Mouse (Mus musculus) gastrocnemius, adult 8-10 months (tissue): Measurements from ENCODE around the gene Ank2. TPM values are rescaled to one million over a fixed set of nuclear protein-coding genes. Genes with fewer than 3 reads are reported as not detected.
A peak's percentile ranks its signal among the peaks of the same experiment; 100 is the strongest.

Source experiments
- DNase-seq, 2 experiments: peaks; one replicate each; pipeline ENCODE4 v3.0.0; 2022; ENCODE audit warnings: low spot score in 2 of 2
- total RNA-seq, 4 experiments: library from RNA; stranded (reverse); gene quantifications; 2 replicates each; pipeline ENCODE4 v1.2.4; 2022

Gene Ank2
- total RNA-seq, 4 experiments from 2014 or later = 96.2 to 128 (median 111) TPM

DNA sequence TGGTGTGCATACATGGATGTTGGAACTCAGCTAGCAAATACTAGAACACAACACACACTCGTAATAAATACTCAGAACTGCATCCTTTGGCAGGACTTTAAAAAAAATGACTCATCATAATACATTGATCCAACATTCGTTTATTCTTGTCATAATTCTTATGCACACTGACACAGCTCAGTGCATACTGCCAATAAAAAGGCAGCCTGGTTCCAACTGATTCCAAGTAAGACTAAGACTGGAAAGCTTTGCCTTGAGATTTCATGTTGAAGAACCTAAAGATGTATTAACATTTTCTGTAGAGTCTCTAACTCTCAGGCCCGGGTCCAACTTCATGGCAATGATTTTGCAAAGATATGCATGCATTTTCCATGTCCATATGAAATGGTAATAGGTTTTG lies 512.5 kb downstream of the Ank2 start:
- DNase-seq = no peak

DNA sequence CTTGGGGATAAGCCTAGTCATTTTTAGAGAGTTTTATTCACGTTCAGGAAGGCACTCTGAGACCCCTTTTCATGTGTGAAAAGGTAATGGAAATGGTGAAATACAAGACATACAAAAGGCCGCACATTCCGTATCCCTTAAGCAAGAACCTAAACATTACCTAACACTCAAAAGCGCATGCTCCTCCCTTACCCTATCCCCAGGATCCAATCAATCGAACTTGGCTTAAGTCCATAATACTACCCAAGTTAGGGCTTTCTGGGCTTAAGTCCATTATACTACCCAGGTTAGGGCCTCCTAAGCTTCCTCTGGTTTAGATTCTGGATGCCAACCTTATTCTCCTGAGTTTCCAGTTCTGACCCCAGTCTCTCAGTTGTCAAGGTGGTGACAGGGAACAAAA lies 516.3 kb downstream of the Ank2 start:
- DNase-seq = no peak

DNA sequence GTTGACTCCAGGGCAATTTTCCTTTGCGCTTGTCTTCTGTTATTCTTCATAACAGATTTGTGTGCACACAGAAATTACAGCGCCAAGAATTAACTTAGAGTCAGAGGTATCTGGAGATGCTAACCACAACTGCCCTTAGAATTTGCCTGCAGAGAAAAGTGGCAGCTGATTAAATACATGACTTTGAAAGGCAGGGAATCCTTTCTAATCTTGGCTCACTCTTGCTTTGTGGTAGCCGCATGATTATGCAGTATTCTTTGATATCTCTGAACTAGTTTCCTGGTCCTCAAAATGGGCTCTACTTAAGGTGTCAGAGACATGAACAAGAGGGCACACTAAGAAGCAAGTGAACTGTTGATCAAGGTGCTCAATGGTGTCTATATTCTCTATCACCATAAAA lies 518.0 kb downstream of the Ank2 start:
- no peak for DNase-seq

DNA sequence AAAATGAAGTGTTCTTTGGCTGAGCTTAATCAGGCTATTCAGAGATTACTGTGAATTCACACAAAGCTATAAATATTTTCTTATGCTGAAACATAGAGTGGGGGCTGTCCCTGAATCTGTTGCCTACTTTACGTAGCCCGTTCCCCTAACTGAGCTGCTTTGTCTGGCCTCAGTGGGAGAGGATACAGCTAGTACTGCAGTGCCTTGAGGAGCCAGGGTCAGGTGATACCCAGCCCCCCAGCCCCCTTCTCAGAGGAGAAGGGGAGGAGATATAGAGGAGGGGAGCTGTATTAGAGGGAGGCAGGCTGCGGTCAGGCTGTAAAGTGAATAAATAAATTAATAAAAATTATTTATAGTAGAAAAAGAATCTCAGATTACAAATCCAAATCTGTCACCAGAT lies 519.5 kb downstream of the Ank2 start:
- DNase-seq = no peak

DNA sequence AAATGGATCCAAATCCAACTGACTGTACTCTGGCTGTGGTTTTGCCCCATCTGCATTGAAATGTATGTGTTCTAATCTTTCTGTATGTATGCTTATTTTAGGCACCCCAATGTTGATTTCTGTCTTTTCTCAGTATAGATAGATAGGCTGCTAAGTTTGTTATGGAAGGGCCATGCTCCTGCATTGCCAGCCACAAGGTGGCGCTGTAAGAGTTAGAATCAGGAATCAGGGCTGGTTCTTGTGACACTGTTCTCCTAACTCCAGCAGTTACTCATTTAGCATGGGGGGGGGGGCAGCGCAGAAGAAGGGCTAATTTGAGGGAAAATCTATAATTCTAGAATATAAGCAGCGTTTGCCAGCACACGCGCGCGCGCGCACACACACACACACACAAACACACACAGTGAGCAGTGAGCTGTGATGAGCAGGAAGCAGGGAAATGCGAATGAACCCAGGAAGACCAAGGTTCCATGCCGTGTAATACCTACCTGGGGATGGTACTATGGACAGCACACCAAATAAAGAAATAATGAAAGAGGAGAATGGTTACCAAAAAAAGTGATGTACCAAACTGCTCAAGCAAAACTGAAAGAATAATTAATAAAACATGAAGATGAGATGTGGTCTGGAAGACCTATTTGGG lies 520.3 kb downstream of the Ank2 start:
- peak; percentile 35 to 48 for DNase-seq

DNA sequence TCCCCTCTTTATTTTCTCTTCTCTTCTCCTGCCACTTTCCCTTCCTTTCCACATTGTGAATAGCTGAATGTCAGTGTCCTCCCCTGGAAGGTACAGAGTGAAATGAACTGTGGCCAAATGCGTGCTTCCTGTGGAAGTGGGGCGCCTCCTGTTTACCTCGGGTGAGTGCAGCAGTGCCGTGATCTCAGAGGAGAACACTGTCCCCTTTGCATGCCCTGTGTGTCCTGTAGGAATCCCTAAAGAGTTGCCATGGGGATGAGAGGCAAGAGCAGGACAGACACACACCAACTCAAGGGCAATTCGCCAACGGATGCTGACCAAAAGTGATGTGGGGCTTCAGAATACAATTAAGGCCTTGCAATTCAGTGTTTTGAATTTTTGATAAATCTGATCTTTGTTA lies 521.8 kb downstream of the Ank2 start:
- no peak for DNase-seq

DNA sequence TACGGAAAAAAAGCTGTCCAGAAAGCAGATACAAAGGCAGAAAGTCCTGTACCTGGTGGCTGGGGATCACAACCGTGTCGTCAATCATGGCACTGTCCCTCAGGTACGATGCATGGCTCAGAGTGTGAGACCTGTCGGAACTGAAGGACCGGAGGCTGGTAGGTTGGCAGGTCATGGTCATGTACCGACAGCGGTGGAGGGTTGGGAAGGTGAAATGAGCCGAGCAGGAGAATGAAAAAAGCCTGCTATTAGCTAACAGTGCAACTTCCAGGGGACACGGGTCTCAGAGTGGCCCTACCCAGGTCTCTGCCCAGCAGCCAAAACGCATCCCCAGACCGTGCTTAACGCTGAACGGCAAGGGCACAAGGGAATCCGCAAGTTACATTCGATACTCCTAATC lies 522.4 kb downstream of the Ank2 start:
- no peak for DNase-seq

DNA sequence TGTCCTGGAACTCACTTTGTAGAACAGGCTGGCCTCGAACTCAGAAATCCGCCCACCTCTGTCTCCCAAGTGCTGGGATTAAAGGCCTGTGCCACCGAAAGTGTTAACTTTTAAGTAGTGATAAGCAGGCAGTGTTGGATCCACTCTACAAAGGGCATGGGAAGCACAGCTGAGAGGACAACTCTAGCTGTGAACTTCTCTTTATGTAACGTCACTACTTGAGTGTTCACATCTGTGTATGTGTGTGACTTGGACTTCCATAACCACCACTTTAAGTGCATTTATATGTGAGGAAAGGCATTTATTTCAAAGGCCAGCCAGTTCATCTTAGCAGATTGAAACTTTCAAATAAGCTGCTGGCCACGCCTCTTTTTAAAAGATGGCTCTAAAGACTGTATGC lies 523.7 kb downstream of the Ank2 start:
- no peak for DNase-seq

DNA sequence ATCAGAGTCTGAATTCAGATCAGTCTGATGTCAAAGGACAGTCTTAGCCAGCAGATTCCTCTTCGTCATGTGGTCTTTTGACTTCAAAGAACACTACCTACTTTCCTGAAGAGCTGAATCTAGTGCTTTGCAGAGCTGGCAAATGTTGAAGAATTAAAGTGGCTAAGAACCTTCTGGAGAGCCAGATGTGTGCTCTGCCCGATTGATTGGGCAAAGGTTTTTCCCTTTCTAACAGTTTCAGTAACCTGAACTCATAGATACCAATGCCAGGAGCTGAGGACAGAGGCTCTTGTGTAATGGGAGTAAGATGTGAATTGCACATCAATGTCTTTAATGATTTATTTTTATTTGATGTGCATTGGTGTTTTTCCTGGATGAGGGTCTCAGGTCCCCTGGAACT lies 525.6 kb downstream of the Ank2 start:
- no peak for DNase-seq

DNA sequence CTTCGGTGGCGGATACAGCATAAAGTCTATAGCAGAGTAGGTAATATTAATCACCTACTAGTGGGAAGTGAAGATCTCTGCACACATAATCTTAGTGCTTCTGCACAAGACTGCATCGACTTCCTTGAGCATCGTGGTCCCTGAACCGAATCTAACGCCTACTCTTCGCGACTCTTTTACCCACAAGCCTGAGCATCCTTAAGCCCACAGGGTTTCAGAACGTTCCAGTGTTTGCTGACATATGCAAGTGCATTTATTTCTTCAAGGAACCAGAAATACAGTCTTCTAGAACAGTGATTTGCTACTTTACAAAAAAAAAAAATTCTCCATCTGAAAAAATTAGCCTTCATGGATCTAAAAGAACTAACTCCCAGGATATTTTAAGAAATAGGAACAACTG lies 527.6 kb downstream of the Ank2 start:
- no peak for DNase-seq

DNA sequence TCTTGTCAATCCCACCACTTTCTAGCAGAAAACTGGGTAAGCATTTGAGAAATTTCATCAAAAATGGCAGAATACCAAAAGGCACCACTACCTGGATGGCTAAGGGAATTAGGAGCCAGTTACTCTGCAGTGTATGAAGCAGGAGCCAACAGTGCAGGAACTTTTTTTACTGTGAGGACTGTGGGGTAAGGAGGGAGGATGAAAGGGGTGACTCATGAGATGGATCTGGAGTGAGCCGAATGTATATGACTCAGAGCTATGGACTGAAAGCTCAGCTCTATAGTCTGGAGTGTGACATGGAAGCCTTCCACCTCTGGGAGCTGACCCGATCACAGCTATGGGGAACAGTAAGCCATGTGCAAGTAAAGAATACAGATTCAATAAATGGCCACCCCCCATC lies 530.4 kb downstream of the Ank2 start:
- no peak for DNase-seq

DNA sequence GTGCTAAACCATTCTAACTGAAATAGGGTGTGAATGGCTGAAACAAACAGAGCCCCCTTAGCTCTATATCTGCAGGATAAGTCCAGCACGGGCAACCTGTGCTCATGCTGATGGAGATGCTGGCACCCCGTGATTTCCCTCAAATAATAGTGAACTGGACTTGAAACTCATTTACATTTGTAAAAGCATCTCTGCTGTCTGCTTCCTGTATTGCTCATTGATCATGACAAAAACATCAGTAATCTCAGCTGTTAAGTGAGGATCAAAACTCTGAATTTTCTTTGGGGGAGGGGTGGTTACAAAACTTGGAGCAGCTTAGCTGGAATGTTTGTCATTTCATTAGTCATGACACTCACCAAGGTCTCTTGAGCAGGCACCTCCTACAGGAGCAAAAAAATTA lies 533.4 kb downstream of the Ank2 start:
- no peak for DNase-seq

DNA sequence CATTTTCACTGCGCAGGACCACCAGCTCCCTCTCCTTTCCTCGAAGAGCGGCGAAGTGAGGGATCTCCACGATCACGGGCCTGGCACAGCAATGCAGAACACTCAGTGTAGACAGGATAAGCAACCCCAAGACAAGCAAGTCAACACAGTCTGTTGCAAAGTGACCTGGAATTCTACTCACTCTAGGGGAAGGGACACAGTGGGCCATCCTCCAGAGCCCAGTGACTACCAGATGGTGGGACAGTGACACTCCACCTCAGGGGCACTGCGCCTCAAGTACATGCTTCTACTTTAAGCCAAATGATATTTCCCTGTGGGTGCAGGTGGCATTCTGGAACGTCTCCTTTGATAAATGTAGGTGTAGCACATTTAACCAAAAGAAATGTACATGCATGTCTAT lies 536.8 kb downstream of the Ank2 start:
- DNase-seq = no peak

DNA sequence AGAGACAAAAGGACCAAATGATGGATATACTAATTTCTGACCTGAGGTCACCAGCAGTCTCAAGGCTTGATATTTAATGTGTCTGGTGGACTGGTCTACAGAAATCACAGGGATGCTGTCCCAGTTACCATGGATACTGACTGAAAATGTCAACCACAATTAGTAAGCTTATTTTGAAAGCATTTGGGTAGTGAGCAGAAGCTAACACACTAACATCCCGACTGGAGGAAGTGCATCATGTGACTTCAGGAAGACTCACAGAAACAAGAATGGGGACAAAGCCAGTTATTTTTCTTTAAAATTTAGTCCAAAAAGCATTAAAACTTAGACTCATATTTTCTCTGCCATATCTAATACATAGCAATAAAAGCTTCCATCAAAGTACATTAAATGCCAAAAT lies 546.5 kb downstream of the Ank2 start:
- DNase-seq = no peak

DNA sequence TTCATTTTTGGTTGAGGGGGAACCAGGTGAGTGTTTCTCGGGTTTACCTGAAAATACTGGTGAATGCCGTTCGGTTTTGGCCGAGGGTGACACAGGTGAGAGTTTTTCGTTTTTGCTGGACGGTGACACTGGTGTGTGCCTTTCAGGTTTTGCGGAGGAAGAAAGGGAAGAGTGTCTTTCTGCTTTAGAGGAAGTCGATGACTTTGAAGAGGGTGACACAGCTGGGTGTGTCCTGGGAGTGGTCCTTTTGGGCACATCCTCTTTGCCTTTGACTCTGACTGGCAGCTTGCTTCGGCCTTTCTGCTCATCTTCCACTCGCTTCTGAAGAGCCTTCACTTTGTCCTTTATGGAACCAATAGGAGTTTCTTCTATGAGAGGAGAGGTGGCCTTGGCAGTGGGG lies 552.6 kb downstream of the Ank2 start:
- DNase-seq = no peak

DNA sequence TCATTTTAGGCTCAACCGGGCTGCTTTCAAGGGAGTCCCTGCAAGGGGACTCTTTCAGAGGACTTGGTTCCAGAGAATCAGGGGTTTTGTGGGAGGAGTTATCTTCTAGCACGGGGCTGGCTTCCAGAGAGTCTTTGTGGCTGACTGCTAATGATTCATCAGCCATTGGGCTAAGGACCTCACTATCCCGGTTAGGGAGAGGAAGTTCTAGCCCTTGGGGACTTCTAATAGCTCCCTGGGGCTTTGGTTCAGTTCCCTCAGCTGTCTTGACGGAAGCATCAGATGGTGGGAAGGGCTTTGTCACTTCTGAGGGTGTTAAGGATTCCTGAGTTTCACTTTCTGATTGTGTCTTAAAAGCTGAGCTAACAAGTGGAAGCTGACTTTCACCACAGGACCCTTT lies 554.3 kb downstream of the Ank2 start:
- DNase-seq = no peak

DNA sequence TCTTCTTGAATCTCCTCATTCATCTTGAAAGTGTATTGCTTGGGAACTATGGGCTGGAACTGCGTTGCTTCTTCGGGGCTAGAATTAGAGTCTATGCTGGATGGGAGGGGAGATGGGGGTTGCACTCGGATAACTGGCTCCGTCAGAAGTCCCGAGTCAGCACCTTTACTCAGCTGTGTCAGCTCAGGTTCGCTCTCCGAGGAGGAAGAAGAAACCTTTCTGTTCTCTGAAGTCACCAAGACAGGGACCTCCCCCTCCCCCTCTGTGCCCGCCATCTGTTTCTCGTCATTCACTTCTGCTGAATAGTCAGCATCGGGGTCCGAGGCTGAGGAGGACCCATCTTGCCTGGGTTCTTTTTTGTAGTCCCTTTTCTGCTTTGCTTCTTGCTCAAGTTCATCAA lies 555.1 kb downstream of the Ank2 start:
- DNase-seq = no peak

DNA sequence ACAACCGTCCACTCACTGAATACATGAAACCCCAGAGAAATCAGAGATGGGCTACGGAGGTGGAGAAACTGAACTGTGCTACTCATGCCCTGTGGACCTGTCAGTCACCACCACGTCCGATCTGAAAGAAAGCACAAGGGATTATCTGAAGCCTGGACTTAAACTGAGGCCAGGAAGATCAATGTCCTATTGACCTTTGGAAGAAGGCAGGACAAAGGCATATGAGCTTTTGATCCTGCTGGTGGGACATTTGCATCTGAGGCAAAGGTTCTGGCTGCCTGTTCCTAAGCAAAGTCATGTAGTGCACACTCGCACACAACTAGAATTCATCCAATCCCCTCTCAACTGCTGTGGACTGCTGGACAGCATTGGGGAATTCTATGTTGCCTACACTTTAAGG lies 558.7 kb downstream of the Ank2 start:
- no peak for DNase-seq

DNA sequence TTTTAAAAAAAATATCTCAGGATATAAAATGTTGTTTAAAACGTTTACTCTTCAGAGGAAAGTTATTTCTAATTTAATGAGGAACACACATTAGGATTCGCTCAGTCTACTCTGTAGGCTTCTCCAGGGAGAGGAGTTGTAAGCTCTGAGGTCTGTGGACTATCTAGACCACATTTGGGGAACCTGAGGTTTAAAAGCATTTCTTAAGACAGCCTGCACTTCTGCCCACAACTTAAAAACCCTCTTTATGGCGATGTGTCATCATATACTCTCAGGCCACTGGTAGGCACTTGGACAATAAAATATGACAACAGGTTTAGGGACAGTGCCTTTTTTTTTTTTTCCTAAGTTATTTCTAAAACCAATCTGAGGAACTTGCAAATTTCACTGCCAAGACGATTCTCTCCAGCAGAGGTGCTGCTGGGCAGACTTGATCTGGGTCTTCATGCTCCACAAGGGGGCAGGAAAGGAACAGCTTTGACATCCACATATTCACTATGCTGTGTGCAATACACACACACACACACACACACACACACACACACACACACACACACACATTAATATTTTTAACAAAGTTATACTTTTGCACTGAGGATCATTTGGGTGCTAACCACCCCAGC lies 567.2 kb downstream of the Ank2 start:
- DNase-seq = no peak

DNA sequence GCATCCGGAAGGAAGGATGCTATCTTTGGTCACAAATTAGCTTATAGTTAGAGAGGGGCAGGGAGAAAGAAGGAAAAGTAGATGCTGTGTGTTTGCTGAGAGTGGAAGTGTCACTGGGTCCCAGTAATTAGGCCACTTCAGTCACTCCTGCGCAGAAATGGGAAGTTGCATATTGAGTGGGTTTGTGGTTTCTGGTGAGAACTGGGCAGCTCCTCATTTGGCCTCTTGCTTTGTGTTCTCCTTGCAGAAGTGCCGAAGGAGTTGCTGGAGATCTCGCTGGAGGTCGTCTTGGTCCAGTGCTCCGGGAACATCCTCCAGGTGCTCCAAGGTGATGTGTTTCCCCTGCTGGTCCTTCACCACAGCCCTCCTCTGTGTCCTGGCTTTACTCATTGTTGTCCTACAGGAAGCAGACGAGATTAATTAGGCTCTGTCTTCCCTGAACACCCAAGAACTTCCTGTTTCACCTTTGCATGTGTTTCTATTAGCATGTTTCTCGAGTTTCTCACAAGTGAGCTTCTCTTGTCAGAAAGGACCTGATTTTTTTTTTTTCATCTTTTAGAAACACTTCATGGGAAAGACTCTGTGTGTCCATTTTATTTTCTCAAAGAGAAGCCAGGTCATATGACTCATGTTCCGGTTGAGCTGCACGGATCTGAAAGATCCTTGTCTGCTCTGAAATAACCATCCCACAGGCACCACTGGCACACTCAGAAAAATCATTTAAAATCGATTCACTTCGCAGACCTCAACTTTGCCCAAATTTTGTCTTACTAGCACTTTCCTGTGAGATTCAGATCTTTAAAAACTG lies 575.4 kb downstream of the Ank2 start:
- DNase-seq = no peak

DNA sequence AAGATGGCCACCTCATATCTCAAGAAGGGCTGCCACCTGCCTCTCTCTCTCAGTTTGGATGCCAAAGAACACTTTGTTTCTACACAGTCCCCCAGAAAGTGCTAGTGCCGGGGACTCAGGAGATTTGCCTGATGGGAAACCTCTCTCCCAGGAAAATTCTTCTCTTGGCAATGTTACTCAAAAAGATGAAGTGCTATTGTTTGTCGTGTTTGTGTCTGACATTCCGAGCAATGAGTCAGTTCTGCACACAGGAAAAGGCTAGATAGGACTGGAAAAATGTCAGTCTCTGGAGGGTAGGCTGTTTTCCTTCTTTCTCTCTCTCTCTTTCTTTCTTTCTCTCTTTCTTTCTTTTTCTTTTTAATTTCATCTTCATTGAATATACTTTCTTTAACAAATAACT lies 577.2 kb downstream of the Ank2 start:
- DNase-seq = no peak

DNA sequence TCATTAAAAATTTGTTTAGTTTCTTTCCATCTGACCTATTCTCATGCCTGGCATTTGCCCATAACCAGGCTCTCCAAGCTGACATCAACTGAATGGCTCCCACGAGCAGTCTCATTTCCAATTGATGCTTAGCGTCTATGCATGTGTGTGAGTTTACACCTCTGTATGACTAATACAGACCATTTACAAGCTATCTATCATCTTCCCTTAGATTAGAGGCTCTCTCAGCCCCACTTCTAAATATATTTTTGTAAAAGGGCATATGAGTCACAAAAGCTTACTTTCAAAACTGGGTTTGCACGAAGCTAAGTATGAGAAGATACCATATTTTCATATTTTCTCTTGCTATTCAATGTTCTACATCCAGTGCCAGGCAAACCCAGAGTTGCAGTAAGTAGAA lies 578.9 kb downstream of the Ank2 start:
- DNase-seq = no peak
